Mouse (Mus musculus): ENCODE results near the gene Vav2.

The Vav2 gene

GRCm38 (mm10) chr2:27262984-27263383 lies 163.8 kb downstream of the Vav2 start:
- no peak for DNase-seq (ENCODE audit: low spot score)

- DNase-seq (ENCODE audit: low spot score), result no peak
Observed at GRCm38 (mm10) chr2:27251434-27251833, 175.4 kb downstream of the Vav2 start.

DNA sequence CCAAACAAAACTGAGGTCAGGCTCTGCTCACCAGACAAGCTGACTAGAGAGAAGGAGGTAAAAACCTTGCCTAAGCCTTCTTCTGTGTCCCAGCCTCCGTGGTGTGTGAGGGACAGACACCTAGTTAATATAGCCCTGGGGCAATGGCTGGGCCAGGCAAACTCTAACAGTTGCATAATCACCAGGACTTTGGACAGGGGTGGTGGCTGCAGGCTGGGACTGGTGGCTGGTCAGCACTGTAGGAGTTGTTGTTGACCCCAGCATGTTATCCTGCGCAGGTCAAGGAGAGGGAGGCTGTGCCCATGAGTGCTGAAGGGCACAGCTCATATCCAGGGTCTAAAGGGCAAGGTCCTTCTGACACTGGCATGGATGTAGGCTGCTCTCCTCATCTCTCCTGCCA lies 178.6 kb downstream of the Vav2 start, which contains the start of gene Sardh:
Gene Sardh (minus strand): TSS at position 127 of the 400 bp plus-strand sequence.
- no peak for DNase-seq (ENCODE audit: low spot score)

- no peak for DNase-seq (ENCODE audit: low spot score)
Observed at GRCm38 (mm10) chr2:27247487-27247863, 179.4 kb downstream of the Vav2 start.

DNA sequence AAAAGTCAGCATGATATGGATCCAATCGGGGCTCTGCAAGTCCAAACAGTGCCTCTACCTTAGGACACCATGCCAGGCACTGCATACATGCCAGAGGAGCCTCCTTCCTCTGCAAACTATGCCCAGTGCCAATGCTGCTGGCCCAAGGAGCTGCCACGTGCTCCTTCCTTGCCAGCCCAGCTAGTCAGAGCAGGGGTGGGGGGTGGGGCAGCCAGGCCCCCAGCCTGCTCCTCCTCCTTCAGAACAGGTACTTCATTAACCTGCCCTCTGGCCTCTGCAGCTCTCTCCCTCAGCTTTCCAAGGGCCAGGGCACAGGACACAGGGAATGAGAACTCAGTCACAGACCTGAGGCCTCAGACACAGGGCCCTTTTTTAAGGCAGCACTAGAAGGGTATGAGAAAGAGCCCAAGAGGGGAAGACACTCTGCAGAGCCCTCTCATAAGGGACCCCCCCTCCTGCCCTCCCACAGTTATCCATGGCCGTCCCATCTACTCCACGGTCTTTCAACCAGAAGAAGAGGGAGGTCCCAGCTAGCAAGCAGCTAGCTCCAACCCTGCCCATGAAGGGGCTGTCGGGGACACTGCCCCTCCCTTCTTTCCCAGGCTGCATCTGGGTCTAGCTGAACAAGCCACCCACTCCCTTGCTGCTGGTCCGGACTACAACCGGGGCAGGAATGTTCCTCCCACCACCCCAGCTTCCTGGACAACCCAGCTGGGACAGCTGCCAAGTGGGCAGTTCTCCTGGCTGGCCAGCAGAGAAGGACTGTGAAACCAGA lies 179.9 kb downstream of the Vav2 start:
- DNase-seq (ENCODE audit: low spot score), result peak; percentile 22

DNA sequence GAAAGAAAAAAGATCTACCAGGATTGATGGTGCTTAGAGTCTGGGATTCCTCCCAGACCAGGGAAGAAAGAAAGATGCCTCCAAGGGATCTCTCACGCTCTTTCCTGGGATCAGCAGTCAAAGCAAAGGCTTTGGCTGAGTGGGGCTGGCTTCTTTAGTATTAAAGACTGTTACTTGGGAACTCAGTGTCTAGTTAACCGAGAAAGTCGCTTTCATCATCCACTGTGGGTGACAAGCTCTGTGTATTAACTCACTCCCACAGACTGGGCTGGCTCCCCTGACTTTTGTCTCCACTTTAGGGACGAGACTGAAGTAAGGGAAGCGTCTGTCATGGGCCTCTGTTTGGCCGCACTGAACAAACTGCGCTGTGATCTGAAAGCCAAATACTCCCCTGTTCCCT lies 180.9 kb downstream of the Vav2 start:
- DNase-seq (ENCODE audit: low spot score), result no peak

DNA sequence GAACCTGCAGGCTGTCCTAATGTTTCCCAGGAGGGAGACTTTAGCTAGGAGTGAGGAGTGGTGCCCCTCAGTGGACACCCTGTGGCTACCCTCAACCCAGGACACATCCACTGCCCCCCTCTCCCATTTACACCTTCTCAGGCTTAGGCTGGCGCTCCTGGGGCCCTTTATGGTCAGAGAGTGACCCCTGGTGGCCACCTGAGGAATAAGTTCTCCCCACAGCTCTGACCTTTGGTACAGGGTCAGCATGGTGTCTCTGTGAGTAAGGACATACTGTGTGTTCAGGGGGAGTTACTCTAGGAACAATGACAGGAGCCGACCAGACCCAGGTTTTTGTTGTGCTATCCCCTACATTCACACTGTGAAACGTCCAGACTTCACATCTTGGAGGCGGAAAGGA lies 189.5 kb downstream of the Vav2 start:
- peak; percentile 85 for DNase-seq (ENCODE audit: low spot score)

DNA sequence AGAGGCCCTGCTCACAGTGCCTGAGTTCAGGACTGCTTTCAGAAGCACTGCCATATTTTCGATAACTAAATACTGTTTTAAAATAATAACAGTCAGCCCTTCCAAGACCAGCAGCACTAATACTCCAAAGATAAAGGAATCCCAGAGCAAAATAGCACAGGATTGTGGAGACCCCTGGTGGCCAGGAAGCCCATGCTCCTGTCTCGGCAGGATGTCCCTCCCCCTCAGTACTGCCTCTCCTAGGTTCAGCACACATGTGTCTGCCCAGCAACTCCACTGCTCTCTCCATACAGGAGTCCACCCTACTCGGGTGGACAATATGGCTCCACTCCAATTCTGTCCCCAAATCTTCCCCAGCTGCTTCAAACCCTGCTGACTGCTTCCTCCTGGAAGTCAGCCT lies 191.1 kb downstream of the Vav2 start:
- DNase-seq (ENCODE audit: low spot score), result peak; percentile 81

DNA sequence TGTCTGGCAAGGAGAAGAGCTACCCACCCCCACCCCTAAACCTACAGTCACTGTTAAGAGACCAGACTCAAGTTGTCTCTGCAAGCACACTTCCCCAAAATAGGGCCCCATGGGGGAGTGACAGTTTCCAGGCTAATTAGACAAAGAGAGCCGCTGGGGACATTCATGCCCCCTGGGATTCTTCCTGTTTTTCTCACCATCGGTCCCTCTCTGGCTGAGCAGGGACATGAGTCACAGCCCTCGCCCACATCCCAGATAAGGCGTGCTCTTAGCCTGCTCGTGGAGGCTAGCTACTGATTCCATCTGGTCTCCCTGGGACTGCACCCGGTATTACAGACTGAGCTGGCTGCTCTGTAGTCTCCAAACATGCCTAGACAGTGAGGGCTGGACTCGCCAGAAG lies 194.5 kb downstream of the Vav2 start:
- DNase-seq (ENCODE audit: low spot score), result no peak

DNA sequence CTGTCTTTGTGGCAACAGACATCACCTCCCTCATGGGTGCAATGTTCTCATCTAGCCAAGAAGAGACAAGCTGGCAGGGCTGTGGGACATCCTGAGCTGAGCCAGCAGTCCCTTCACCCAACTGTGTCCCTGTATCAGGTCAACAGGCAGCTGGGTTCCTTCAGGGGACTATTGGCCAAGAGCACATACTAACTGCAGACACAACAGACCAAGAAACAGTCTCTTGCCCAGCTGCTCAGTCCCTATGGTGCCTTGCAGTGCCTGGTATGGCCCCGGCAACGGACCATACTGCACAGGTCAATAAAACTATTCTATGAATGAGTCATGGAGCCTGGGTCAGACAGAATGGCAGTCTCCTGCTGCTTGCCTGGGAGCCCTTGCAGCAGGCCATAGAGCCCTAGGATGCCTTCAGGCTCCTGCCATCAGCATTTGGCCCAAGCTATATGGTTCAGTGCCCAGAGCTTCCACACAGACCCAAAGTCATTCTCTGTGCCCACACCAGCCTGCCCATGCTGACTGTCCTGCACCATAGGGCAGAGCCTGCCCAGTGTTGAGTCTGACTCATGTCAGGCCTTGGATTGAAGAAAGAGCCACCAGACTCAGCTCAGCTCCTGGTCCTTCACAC lies 197.2 kb downstream of the Vav2 start:
- DNase-seq (ENCODE audit: low spot score), result no peak

- DNase-seq (ENCODE audit: low spot score), result no peak
Observed at GRCm38 (mm10) chr2:27228809-27229480, 197.9 kb downstream of the Vav2 start.

DNA sequence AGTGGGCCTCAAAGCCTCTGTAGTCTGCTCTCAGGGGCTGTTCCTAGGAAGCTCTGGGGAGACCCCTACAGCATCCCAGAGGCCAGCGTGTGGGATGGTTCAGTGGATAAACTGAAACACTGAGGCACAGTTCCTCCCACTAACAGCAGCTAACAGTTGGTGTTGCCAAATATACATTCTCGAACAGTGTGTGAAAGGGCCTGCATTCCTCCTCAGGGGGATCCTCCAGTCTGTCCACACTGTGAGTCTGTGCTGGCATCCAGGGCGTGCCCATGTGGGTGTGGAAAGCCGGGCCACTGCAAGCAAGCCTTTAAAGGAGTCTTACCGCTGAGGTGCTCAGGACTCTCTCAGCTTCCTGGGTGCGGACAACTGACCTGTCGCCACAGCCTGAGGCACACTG lies 200.3 kb downstream of the Vav2 start:
- no peak for DNase-seq (ENCODE audit: low spot score)

- DNase-seq (ENCODE audit: low spot score), result no peak
Observed at GRCm38 (mm10) chr2:27223012-27223421, 203.8 kb downstream of the Vav2 start.

DNA sequence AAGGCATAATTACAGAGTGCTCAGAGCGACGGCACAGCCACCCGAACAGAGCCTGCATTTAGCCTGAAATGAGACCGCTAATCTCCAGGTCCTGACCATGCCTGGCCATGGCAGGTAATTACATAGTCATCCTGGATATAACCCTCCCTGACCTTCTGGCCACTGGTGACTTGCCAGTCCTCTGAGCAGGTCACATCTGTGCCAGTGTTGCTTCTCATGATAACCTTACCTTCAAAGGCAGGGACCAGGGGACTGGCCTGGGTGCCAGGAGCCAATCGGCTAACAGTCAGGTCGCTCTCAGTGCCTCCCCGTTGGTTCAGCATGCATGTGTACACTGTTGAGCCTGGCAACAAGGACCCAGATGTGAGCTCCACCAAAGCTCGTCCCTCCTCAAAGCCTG lies 208.3 kb downstream of the Vav2 start:
- DNase-seq (ENCODE audit: low spot score), result no peak

GRCm38 (mm10) chr2:27218121-27218544 lies 208.7 kb downstream of the Vav2 start:
- DNase-seq (ENCODE audit: low spot score), result no peak

GRCm38 (mm10) chr2:27215537-27215936 lies 211.3 kb downstream of the Vav2 start:
- no peak for DNase-seq (ENCODE audit: low spot score)
